Mouse (Mus musculus): ENCODE measurements around the gene Mrtfb. TPM values are rescaled to one million over a fixed set of nuclear protein-coding genes. Genes with fewer than 3 reads are reported as not detected.

Mrtfb gene
- polyA plus RNA-seq, 1 experiment = 17.2 TPM

GRCm38 (mm10) chr16:13239039-13239438 is 17.2 kb upstream of the Mrtfb start:
- H3K27ac ChIP-seq (ENCODE audit: insufficient read depth, low read depth, low read length) = peak overlapping the region; percentile 40
- TF ChIP-seq CTCF (IDR thresholded peaks at IDR 0.05; ENCODE audit: low read depth, low read length) = 0 out of 2 replicates have a peak, but pooled peaks have one; percentile 12
- TF ChIP-seq POLR2A (IDR thresholded peaks at IDR 0.05; ENCODE audit: borderline replicate concordance, low read depth, low read length) = no peak
- H3K4me3 ChIP-seq (ENCODE audit: insufficient read depth, low read length) = no peak overlapping the region
- peaks cover 28% of the 10 kb centered on the region for H3K4me1 ChIP-seq (ENCODE audit: control insufficient read depth, insufficient read depth, low read length)

- no peak for TF ChIP-seq POLR2A (IDR thresholded peaks at IDR 0.05; ENCODE audit: borderline replicate concordance, low read depth, low read length)
- no peak for TF ChIP-seq CTCF (IDR thresholded peaks at IDR 0.05; ENCODE audit: low read depth, low read length)
- peak overlapping the region; percentile 40 for H3K27ac ChIP-seq (ENCODE audit: insufficient read depth, low read depth, low read length)
Observed at GRCm38 (mm10) chr16:13239544-13239943, 16.7 kb upstream of the Mrtfb start.

GRCm38 (mm10) chr16:13240326-13240725 is 16.0 kb upstream of the Mrtfb start:
- no peak for TF ChIP-seq CTCF (IDR thresholded peaks at IDR 0.05; ENCODE audit: low read depth, low read length)
- no peak for TF ChIP-seq POLR2A (IDR thresholded peaks at IDR 0.05; ENCODE audit: borderline replicate concordance, low read depth, low read length)
- Histone ChIP-seq H3K27ac (ENCODE audit: insufficient read depth, low read depth, low read length) (peak overlapping the region; percentile 60), H3K4me1 (ENCODE audit: control insufficient read depth, insufficient read depth, low read length) (peaks cover 28% of the 10 kb centered on the region), H3K4me3 (ENCODE audit: insufficient read depth, low read length) (no peak overlapping the region)

More at GRCm38 (mm10) chr16:13239544-13239943, 16.7 kb upstream of the Mrtfb start:
- Histone ChIP-seq H3K4me3 (ENCODE audit: insufficient read depth, low read length) (no peak overlapping the region), H3K4me1 (ENCODE audit: control insufficient read depth, insufficient read depth, low read length) (peaks cover 28% of the 10 kb centered on the region)

GRCm38 (mm10) chr16:13245658-13246057 is 10.6 kb upstream of the Mrtfb start:
- no peak overlapping the region for H3K4me3 ChIP-seq (ENCODE audit: insufficient read depth, low read length)
- H3K4me1 ChIP-seq (ENCODE audit: control insufficient read depth, insufficient read depth, low read length) = peaks cover 27% of the 10 kb centered on the region
- TF ChIP-seq POLR2A (IDR thresholded peaks at IDR 0.05; ENCODE audit: borderline replicate concordance, low read depth, low read length) = no peak
- TF ChIP-seq CTCF (IDR thresholded peaks at IDR 0.05; ENCODE audit: low read depth, low read length) = no peak
- H3K27ac ChIP-seq (ENCODE audit: insufficient read depth, low read depth, low read length) = no peak overlapping the region

- TF ChIP-seq CTCF (IDR thresholded peaks at IDR 0.05; ENCODE audit: low read depth, low read length) (no peak), POLR2A (IDR thresholded peaks at IDR 0.05; ENCODE audit: borderline replicate concordance, low read depth, low read length) (no peak)
- H3K4me1 ChIP-seq (ENCODE audit: control insufficient read depth, insufficient read depth, low read length) = peaks cover 21% of the 10 kb centered on the region
- no peak overlapping the region for H3K4me3 ChIP-seq (ENCODE audit: insufficient read depth, low read length)
- H3K27ac ChIP-seq (ENCODE audit: insufficient read depth, low read depth, low read length) = peak overlapping the region; percentile 25
Observed at GRCm38 (mm10) chr16:13246855-13247254, 9.4 kb upstream of the Mrtfb start.

- Histone ChIP-seq H3K4me1 (ENCODE audit: control insufficient read depth, insufficient read depth, low read length) (peaks cover 24% of the 10 kb centered on the region), H3K27ac (ENCODE audit: insufficient read depth, low read depth, low read length) (no peak overlapping the region), H3K4me3 (ENCODE audit: insufficient read depth, low read length) (no peak overlapping the region)
- no peak for TF ChIP-seq CTCF (IDR thresholded peaks at IDR 0.05; ENCODE audit: low read depth, low read length)
- no peak for TF ChIP-seq POLR2A (IDR thresholded peaks at IDR 0.05; ENCODE audit: borderline replicate concordance, low read depth, low read length)
Observed at GRCm38 (mm10) chr16:13250061-13250460, 6.2 kb upstream of the Mrtfb start.

GRCm38 (mm10) chr16:13256667-13257527 is 616 bp downstream of the Mrtfb start:
- Histone ChIP-seq H3K4me1 (ENCODE audit: control insufficient read depth, insufficient read depth, low read length) (peaks cover 16% of the 10 kb centered on the region), H3K27ac (ENCODE audit: insufficient read depth, low read depth, low read length) (no peak overlapping the region), H3K4me3 (ENCODE audit: insufficient read depth, low read length) (peak overlapping the region; percentile 70)
- TF ChIP-seq CTCF (IDR thresholded peaks at IDR 0.05; ENCODE audit: low read depth, low read length) (no peak), POLR2A (IDR thresholded peaks at IDR 0.05; ENCODE audit: borderline replicate concordance, low read depth, low read length) (no peak)

GRCm38 (mm10) chr16:13257528-13257835 is 1.2 kb downstream of the Mrtfb start:
- TF ChIP-seq POLR2A (IDR thresholded peaks at IDR 0.05; ENCODE audit: borderline replicate concordance, low read depth, low read length) = no peak
- no peak for TF ChIP-seq CTCF (IDR thresholded peaks at IDR 0.05; ENCODE audit: low read depth, low read length)
- Histone ChIP-seq H3K4me3 (ENCODE audit: insufficient read depth, low read length) (peak overlapping the region; percentile 70), H3K4me1 (ENCODE audit: control insufficient read depth, insufficient read depth, low read length) (peaks cover 16% of the 10 kb centered on the region), H3K27ac (ENCODE audit: insufficient read depth, low read depth, low read length) (no peak overlapping the region)

- no peak overlapping the region for H3K4me3 ChIP-seq (ENCODE audit: insufficient read depth, low read length)
- H3K27ac ChIP-seq (ENCODE audit: insufficient read depth, low read depth, low read length) = no peak overlapping the region
- no peak for TF ChIP-seq CTCF (IDR thresholded peaks at IDR 0.05; ENCODE audit: low read depth, low read length)
- no peak for TF ChIP-seq POLR2A (IDR thresholded peaks at IDR 0.05; ENCODE audit: borderline replicate concordance, low read depth, low read length)
- peaks cover 13% of the 10 kb centered on the region for H3K4me1 ChIP-seq (ENCODE audit: control insufficient read depth, insufficient read depth, low read length)
Observed at GRCm38 (mm10) chr16:13259026-13259425, 2.7 kb downstream of the Mrtfb start.

GRCm38 (mm10) chr16:13266312-13266711 is 10.0 kb downstream of the Mrtfb start:
- TF ChIP-seq CTCF (IDR thresholded peaks at IDR 0.05; ENCODE audit: low read depth, low read length) (no peak), POLR2A (IDR thresholded peaks at IDR 0.05; ENCODE audit: borderline replicate concordance, low read depth, low read length) (no peak)
- no peaks in the 10 kb centered on the region for H3K4me1 ChIP-seq (ENCODE audit: control insufficient read depth, insufficient read depth, low read length)
- no peak overlapping the region for H3K4me3 ChIP-seq (ENCODE audit: insufficient read depth, low read length)
- H3K27ac ChIP-seq (ENCODE audit: insufficient read depth, low read depth, low read length) = no peak overlapping the region

All from bone marrow macrophage, adult 2 months (primary cell).